Mouse (Mus musculus): ENCODE measurements at regions not wholly inside any gene's neighbourhood (a gene's known extent, or its start where the extent isn't known, plus 50 kb on each side); places are given as distances from the start of the nearest gene placed in this dataset.
A peak's percentile ranks its signal among the peaks of the same experiment; 100 is the strongest.

DNA sequence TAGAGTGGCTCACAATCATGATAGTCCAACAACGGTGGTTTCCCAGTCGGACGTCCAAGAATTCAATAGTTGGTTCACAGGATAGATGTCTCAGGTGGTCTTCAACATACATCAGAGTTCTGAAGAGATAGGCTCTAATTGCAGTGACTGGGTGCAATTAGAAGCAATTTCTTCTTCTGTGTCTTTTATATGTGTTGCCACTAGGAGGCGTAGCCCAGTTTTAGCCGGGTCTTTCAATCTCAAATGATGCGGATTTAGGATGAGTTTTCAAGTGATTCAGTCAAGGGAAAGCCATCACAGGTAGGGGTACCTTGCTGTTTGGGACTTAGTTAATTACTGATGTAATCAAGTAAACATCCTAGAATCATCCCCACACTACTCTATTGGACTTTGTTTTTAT is 348.4 kb upstream of the Ccdc54 start:
- Histone ChIP-seq H3K4me3 (replicated peaks; ENCODE audit: low read depth, low read length) (no peak overlapping the region), H3K4me1 (ENCODE audit: control insufficient read depth, insufficient read depth, low read length) (no peaks in the 10 kb centered on the region), H3K27ac (replicated peaks; ENCODE audit: low read depth, low read length) (no peak overlapping the region), H3K9ac (replicated peaks; ENCODE audit: low read length) (no peak overlapping the region), H3K4me2 (ENCODE audit: low read length) (no peak overlapping the region), H3K36me3 (ENCODE audit: control insufficient read depth, insufficient read depth, low read length) (no peaks in the 10 kb centered on the region), H3K9me3 (ENCODE audit: control insufficient read depth, low read length) (no peaks in the 10 kb centered on the region), H3K27me3 (ENCODE audit: control insufficient read depth, insufficient read depth, low read length) (no peaks in the 10 kb centered on the region)
- DNase-seq (no peak), ATAC-seq (ENCODE audit: low FRiP score, low TSS enrichment) (no peak)
- WGBS = 52% methylated on average over 6 of the region's 6 CpGs

DNA sequence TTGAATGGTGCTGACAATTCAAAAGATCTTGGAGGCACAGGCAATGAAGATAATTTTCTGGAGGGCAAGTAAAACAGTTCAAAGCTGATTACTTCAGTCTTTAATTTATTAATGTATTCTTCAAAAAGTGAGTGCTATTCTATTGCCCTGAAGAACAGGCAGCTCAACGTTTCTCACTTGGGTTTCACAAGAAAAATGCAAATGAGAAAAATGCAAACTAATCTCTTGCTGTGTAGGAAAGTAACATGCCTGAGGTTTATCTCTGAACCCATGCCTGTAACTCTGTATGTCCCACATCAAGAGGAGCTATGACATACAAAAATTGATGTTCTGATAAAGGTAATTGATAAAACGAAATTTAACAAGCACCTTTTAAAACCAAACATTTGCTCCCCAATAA is 316.8 kb upstream of the Ccdc54 start:
- 33% methylated on average over 2 of the region's 2 CpGs for WGBS
- Histone ChIP-seq H3K4me2 (ENCODE audit: low read length) (no peak overlapping the region), H3K27ac (replicated peaks; ENCODE audit: low read depth, low read length) (no peak overlapping the region), H3K36me3 (ENCODE audit: control insufficient read depth, insufficient read depth, low read length) (no peaks in the 10 kb centered on the region), H3K27me3 (ENCODE audit: control insufficient read depth, insufficient read depth, low read length) (no peaks in the 10 kb centered on the region), H3K4me1 (ENCODE audit: control insufficient read depth, insufficient read depth, low read length) (no peaks in the 10 kb centered on the region), H3K4me3 (replicated peaks; ENCODE audit: low read depth, low read length) (no peak overlapping the region), H3K9ac (replicated peaks; ENCODE audit: low read length) (no peak overlapping the region), H3K9me3 (ENCODE audit: control insufficient read depth, low read length) (no peaks in the 10 kb centered on the region)
- ATAC-seq (ENCODE audit: low FRiP score, low TSS enrichment) (no peak), DNase-seq (peak; percentile 47)

DNA sequence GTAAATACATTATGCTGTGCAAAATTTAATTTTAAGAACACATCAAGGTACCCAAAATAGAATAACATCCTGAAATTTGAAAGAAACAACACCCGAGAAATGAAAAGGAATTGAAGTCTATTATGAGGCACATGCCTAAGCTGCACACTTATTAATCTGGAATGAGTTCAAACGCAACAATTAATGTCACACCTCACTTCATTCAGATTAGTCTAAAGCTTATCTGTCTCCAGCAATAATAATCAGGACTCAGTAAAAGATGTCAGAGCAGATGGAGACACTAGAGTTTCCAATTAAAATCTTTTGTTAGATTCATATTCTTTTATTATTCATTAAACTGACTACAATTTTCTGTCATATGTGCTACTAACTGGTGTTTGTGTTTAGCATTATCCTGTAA is 308.2 kb upstream of the Ccdc54 start:
- no peak for DNase-seq
- whole genome bisulfite sequencing = 59% methylated on average over 2 of the region's 2 CpGs
- ATAC-seq (ENCODE audit: low FRiP score, low TSS enrichment) = no peak

DNA sequence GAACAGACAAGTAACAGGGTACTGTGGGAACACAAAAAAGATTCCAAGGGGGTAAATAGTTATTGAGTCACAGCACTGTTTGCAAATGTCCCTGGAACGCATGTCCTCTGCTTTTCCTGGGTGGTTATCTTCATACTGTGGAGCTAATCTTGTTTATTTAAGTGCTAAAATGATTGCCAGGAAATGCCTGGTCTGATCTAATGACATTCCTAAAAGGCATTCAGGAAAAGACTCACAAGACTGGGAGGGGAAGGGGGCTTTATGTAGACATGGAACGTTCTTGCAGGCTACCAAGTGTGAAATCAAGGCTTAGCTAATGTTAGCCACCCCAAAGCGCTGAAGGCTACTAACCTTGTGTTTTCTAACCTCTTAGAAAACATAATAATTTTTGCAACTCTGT is 287.0 kb upstream of the Ccdc54 start:
- Histone ChIP-seq H3K27ac (replicated peaks; ENCODE audit: low read depth, low read length) (no peak overlapping the region), H3K4me3 (replicated peaks; ENCODE audit: low read depth, low read length) (no peak overlapping the region), H3K4me1 (ENCODE audit: control insufficient read depth, insufficient read depth, low read length) (no peaks in the 10 kb centered on the region), H3K9me3 (ENCODE audit: control insufficient read depth, low read length) (no peaks in the 10 kb centered on the region), H3K27me3 (ENCODE audit: control insufficient read depth, insufficient read depth, low read length) (no peaks in the 10 kb centered on the region), H3K4me2 (ENCODE audit: low read length) (no peak overlapping the region), H3K9ac (replicated peaks; ENCODE audit: low read length) (no peak overlapping the region), H3K36me3 (ENCODE audit: control insufficient read depth, insufficient read depth, low read length) (no peaks in the 10 kb centered on the region)
- DNase-seq (no peak), ATAC-seq (ENCODE audit: low FRiP score, low TSS enrichment) (no peak)
- 67% methylated on average over 3 of the region's 3 CpGs for WGBS

More for the DNA sequence above, 308.2 kb upstream of the Ccdc54 start:
- Histone ChIP-seq H3K9ac (replicated peaks; ENCODE audit: low read length) (no peak overlapping the region), H3K4me1 (ENCODE audit: control insufficient read depth, insufficient read depth, low read length) (no peaks in the 10 kb centered on the region), H3K4me2 (ENCODE audit: low read length) (no peak overlapping the region), H3K36me3 (ENCODE audit: control insufficient read depth, insufficient read depth, low read length) (no peaks in the 10 kb centered on the region), H3K27me3 (ENCODE audit: control insufficient read depth, insufficient read depth, low read length) (no peaks in the 10 kb centered on the region), H3K9me3 (ENCODE audit: control insufficient read depth, low read length) (no peaks in the 10 kb centered on the region), H3K27ac (replicated peaks; ENCODE audit: low read depth, low read length) (no peak overlapping the region), H3K4me3 (replicated peaks; ENCODE audit: low read depth, low read length) (no peak overlapping the region)

DNA sequence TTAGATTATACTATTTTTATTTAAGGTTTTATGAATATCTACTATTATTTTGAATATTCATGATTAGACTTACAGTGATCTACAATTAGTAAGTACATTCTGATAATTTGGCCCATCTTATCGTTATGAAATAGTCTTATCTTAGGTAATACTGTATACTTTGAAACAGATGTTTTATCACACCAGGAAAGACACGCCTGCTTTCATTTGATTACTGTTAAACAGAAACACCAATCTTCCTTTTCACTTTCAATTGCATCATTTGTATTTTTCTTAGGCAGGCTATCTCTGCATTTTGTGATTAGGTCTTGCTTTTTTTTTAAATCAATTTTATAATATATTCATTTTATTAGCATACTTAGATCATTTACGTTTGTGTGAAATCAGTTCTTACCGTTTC is 280.4 kb upstream of the Ccdc54 start:
- Histone ChIP-seq H3K9me3 (ENCODE audit: control insufficient read depth, low read length) (no peaks in the 10 kb centered on the region), H3K4me1 (ENCODE audit: control insufficient read depth, insufficient read depth, low read length) (no peaks in the 10 kb centered on the region), H3K36me3 (ENCODE audit: control insufficient read depth, insufficient read depth, low read length) (no peaks in the 10 kb centered on the region), H3K27me3 (ENCODE audit: control insufficient read depth, insufficient read depth, low read length) (no peaks in the 10 kb centered on the region), H3K4me2 (ENCODE audit: low read length) (no peak overlapping the region), H3K27ac (replicated peaks; ENCODE audit: low read depth, low read length) (no peak overlapping the region), H3K4me3 (replicated peaks; ENCODE audit: low read depth, low read length) (no peak overlapping the region), H3K9ac (replicated peaks; ENCODE audit: low read length) (no peak overlapping the region)
- DNase-seq = no peak
- 79% methylated on average over 4 of the region's 4 CpGs for WGBS
- no peak for ATAC-seq (ENCODE audit: low FRiP score, low TSS enrichment)

DNA sequence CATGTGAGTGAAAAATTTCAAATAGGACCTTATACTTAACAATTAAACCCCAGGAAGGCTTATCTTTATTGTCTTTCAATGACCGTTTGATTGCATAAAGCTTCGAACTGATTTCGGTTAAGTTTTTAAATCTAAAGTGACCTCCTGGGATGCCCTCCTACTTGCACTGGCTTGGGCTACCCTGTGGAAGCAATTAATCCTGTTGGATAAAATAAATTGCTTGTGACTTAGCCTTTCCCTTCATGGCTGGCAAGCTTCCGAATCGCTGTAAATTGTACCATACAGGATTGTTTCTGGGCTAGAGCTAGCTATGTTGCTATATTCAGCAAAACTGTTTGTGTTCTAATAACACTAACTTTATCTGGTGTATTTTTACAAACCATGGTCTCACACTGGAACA is 272.6 kb upstream of the Ccdc54 start:
- ATAC-seq (ENCODE audit: low FRiP score, low TSS enrichment) = no peak

DNA sequence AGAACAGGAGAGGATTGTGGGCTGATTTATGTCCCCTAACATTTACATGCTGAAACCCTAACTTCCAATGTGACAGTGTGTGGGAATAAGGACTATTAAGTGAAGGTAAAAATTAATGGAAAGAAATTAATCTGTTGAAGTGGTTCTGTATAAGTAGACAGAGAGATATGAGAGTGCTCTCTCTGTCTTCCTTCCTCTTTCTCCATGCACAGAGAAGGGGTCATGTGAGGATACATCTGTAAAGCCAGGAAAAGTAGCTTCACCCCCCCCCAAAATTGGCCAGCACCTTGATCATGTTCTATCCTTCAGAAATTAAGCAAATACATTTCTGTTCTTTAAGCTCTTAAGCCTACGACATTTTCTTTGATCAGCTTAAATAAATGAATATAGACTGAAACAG is 268.6 kb upstream of the Ccdc54 start:
- ATAC-seq (ENCODE audit: low FRiP score, low TSS enrichment) (no peak), DNase-seq (no peak)
- H3K9me3 ChIP-seq (ENCODE audit: control insufficient read depth, low read length) = no peaks in the 10 kb centered on the region
- no peak overlapping the region for H3K4me3 ChIP-seq (replicated peaks; ENCODE audit: low read depth, low read length)
- 91% methylated on average over 1 of the region's 1 CpGs for WGBS
- no peak overlapping the region for H3K9ac ChIP-seq (replicated peaks; ENCODE audit: low read length)
- H3K4me2 ChIP-seq (ENCODE audit: low read length) = no peak overlapping the region
- H3K36me3 ChIP-seq (ENCODE audit: control insufficient read depth, insufficient read depth, low read length) = no peaks in the 10 kb centered on the region
- H3K27ac ChIP-seq (replicated peaks; ENCODE audit: low read depth, low read length) = no peak overlapping the region
- H3K4me1 ChIP-seq (ENCODE audit: control insufficient read depth, insufficient read depth, low read length) = 0 out of 2 replicates have a peak, but pooled peaks cover 3% of the 10 kb centered on the region
- H3K27me3 ChIP-seq (ENCODE audit: control insufficient read depth, insufficient read depth, low read length) = no peaks in the 10 kb centered on the region

More for the DNA sequence above, 272.6 kb upstream of the Ccdc54 start:
- no peak for DNase-seq
- Histone ChIP-seq H3K36me3 (ENCODE audit: control insufficient read depth, insufficient read depth, low read length) (no peaks in the 10 kb centered on the region), H3K9me3 (ENCODE audit: control insufficient read depth, low read length) (no peaks in the 10 kb centered on the region), H3K4me2 (ENCODE audit: low read length) (no peak overlapping the region), H3K27ac (replicated peaks; ENCODE audit: low read depth, low read length) (no peak overlapping the region), H3K9ac (replicated peaks; ENCODE audit: low read length) (no peak overlapping the region), H3K4me3 (replicated peaks; ENCODE audit: low read depth, low read length) (no peak overlapping the region), H3K4me1 (ENCODE audit: control insufficient read depth, insufficient read depth, low read length) (0 out of 2 replicates have a peak, but pooled peaks cover 3% of the 10 kb centered on the region), H3K27me3 (ENCODE audit: control insufficient read depth, insufficient read depth, low read length) (no peaks in the 10 kb centered on the region)
- WGBS = 51% methylated on average over 5 of the region's 5 CpGs

DNA sequence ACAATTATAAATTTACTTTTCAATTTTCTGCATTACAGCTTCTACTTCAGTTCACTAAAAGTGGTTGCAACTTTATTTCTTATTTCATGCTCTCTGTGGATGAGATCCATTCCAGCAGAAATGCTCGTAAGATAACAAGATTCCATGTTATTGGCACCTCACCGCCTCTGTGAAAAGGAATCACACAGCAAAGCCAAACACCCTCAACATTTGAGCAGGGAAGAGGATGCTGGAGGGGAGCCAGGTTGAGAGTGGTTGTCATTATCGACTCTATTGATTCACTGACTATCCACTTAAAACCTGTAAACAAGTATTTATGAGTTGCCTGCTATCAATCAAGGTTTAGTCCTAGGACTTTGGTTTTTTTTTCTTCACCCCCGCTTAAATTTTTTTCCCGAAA is 261.1 kb upstream of the Ccdc54 start:
- ATAC-seq (ENCODE audit: low FRiP score, low TSS enrichment) (no peak), DNase-seq (no peak)
- Histone ChIP-seq H3K4me2 (ENCODE audit: low read length) (no peak overlapping the region), H3K9me3 (ENCODE audit: control insufficient read depth, low read length) (no peaks in the 10 kb centered on the region), H3K27me3 (ENCODE audit: control insufficient read depth, insufficient read depth, low read length) (no peaks in the 10 kb centered on the region), H3K9ac (replicated peaks; ENCODE audit: low read length) (no peak overlapping the region), H3K4me3 (replicated peaks; ENCODE audit: low read depth, low read length) (no peak overlapping the region), H3K27ac (replicated peaks; ENCODE audit: low read depth, low read length) (no peak overlapping the region), H3K4me1 (ENCODE audit: control insufficient read depth, insufficient read depth, low read length) (no peaks in the 10 kb centered on the region), H3K36me3 (ENCODE audit: control insufficient read depth, insufficient read depth, low read length) (no peaks in the 10 kb centered on the region)
- 86% methylated on average over 5 of the region's 5 CpGs for WGBS

DNA sequence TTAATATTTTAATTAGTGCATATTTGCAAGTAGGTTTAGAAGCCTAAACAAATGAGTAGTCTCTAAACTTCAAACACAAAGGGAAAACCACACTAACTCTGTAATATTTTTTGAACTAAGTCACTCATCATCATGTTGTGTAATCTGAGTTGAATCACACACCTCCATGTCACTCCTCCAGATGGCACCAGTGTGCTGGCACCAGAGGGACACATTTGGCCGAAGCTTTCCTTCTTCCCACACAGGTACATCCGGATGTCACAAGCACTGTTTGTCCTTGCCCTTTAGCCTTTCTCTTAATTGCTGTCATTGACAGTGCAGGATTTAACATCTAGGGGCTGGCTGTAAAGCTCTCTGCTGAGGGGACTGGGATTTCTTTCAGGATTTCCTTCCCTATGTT is 256.7 kb upstream of the Ccdc54 start:
- DNase-seq = no peak

More for the DNA sequence above, 256.7 kb upstream of the Ccdc54 start:
- Histone ChIP-seq H3K4me1 (ENCODE audit: control insufficient read depth, insufficient read depth, low read length) (no peaks in the 10 kb centered on the region), H3K27me3 (ENCODE audit: control insufficient read depth, insufficient read depth, low read length) (no peaks in the 10 kb centered on the region), H3K4me2 (ENCODE audit: low read length) (no peak overlapping the region), H3K4me3 (replicated peaks; ENCODE audit: low read depth, low read length) (no peak overlapping the region), H3K9ac (replicated peaks; ENCODE audit: low read length) (no peak overlapping the region), H3K27ac (replicated peaks; ENCODE audit: low read depth, low read length) (no peak overlapping the region), H3K36me3 (ENCODE audit: control insufficient read depth, insufficient read depth, low read length) (no peaks in the 10 kb centered on the region), H3K9me3 (ENCODE audit: control insufficient read depth, low read length) (no peaks in the 10 kb centered on the region)
- 70% methylated on average over 2 of the region's 2 CpGs for WGBS
- ATAC-seq (ENCODE audit: low FRiP score, low TSS enrichment) = no peak

Measured in midbrain, embryonic 14.5 days (tissue).